Mouse (Mus musculus) cortical plate, adult 2 months (tissue): ENCODE results near the gene Narfl.

Source experiments
- CTCF ChIP-seq: fragments of 200-500 bp; IDR thresholded peaks from 2 replicates; pipeline ENCODE4 v1.5.1; 2011; ENCODE audit warnings: mild to moderate bottlenecking, control low read depth, low read length; ENCODE audit not compliant: insufficient read depth; ENCODE audit errors: extremely low read depth
- POLR2A ChIP-seq: fragments of 200-500 bp; IDR thresholded peaks from 2 replicates; pipeline ENCODE4 v1.6.1; 2011; ENCODE audit warnings: mild to moderate bottlenecking, low read length, control low read depth; ENCODE audit not compliant: insufficient read depth; ENCODE audit errors: extremely low read depth

GRCm38 (mm10) chr17:25769331-25769730, 4.2 kb upstream of the Narfl start:
- TF ChIP-seq CTCF = no peak
- no peak for TF ChIP-seq POLR2A
